Mouse (Mus musculus): ENCODE data around the gene Azin2.

GRCm38 (mm10) chr4:129008672-129009071, 46.4 kb upstream of the Azin2 start:
- no peak for TF ChIP-seq POLR2A (IDR thresholded peaks at IDR 0.05; ENCODE audit: insufficient read length, low read depth)
- TF ChIP-seq USF1 (IDR thresholded peaks at IDR 0.05; ENCODE audit: low read depth): peak; percentile 65
- no peak for TF ChIP-seq POLR2AphosphoS2 (IDR thresholded peaks at IDR 0.05; ENCODE audit: insufficient read length, low read depth)
- TF ChIP-seq E2F4 (IDR thresholded peaks at IDR 0.05; ENCODE audit: insufficient read depth): no peak
- peak in 2 of 3 experiments; percentile 40 to 49 for TF ChIP-seq MYOG (IDR thresholded peaks at IDR 0.05; ENCODE audit: control insufficient read depth in 1 of 3, insufficient read depth in 1 of 3, insufficient read length in 2 of 3, low read depth in 2 of 3)
- TF ChIP-seq TCF12 (IDR thresholded peaks at IDR 0.05; ENCODE audit: insufficient read depth, poor library complexity, severe bottlenecking): no peak
- peak in 2 of 3 experiments; percentile 64 to 65 for TF ChIP-seq MYOD1 (IDR thresholded peaks at IDR 0.05; ENCODE audit: control insufficient read depth in 1 of 3, insufficient read length in 2 of 3, low read depth in 2 of 3)
- TF ChIP-seq MAX (IDR thresholded peaks at IDR 0.05; ENCODE audit: low read depth): no peak
- TF ChIP-seq SRF (IDR thresholded peaks at IDR 0.05; ENCODE audit: control insufficient read depth, insufficient read length, low read depth): no peak
